11 mouse cellular contexts compared by ENCODE assay signal in genomic region chr3:87169402-87170015, GRCm38 (mm10). TPM values are rescaled to one million over a fixed set of nuclear protein-coding genes. Genes with fewer than 3 reads are reported as not detected.
DNase-seq lines count a peak whose midpoint lies in the region; ATAC-seq lines count a peak whose summit lies in the region.
"Had no signal": no experiment of that assay in that cellular context is flagged by ENCODE, and none has a peak within 500 bp of the region (broad histone marks: within the 10 kb centered on the region; RNA-seq: fewer than 3 reads in every experiment).

No protein-coding gene starts in this region.

- H3K4me2 ChIP-seq in heart, embryonic 13.5 days = 0 out of 2 replicates have a peak overlapping the region, but pooled peaks have one; percentile 80
- H3K4me2 ChIP-seq in heart, embryonic 11.5 days = no peak overlapping the region
- H3K4me2 ChIP-seq in embryonic facial prominence, embryonic 12.5 days (replicated peaks) = peak overlapping the region; percentile 28
- H3K4me2 ChIP-seq in hindbrain, embryonic 15.5 days = peak overlapping the region; percentile 75
- peak overlapping the region; percentile 24; the same call in 1 of the 2 replicates for H3K4me2 ChIP-seq in midbrain, embryonic 12.5 days (replicated peaks)

- WGBS in heart, embryonic 13.5 days = 24% methylated on average over 5 of the region's 5 CpGs
- WGBS in heart, embryonic 11.5 days (ENCODE audit: insufficient replicate concordance) = 26% methylated on average over 5 of the region's 5 CpGs
- 41% methylated on average over 5 of the region's 5 CpGs for WGBS in embryonic facial prominence, embryonic 12.5 days
- 57% methylated on average over 5 of the region's 5 CpGs for WGBS in hindbrain, embryonic 15.5 days
- WGBS in midbrain, embryonic 12.5 days = 48% methylated on average over 5 of the region's 5 CpGs

- H3K36me3 ChIP-seq in heart, embryonic 13.5 days = peaks cover 7% of the 10 kb centered on the region; the same call in 1 of the 2 replicates
- H3K36me3 ChIP-seq in heart, embryonic 11.5 days (ENCODE audit: control insufficient read depth, insufficient read depth, low read length) = no peaks in the 10 kb centered on the region; the same call in 1 of the 2 replicates
- no peaks in the 10 kb centered on the region for H3K36me3 ChIP-seq in embryonic facial prominence, embryonic 12.5 days
- no peaks in the 10 kb centered on the region for H3K36me3 ChIP-seq in hindbrain, embryonic 15.5 days
- H3K36me3 ChIP-seq in midbrain, embryonic 12.5 days = no peaks in the 10 kb centered on the region
- H3K36me3 ChIP-seq: kidney, embryonic 15.5 days had no signal

- H3K4me1 ChIP-seq in heart, embryonic 13.5 days = peaks cover 84% of the 10 kb centered on the region
- H3K4me1 ChIP-seq in heart, embryonic 11.5 days (ENCODE audit: control insufficient read depth, insufficient read depth, low read length) = peaks cover 64% of the 10 kb centered on the region
- peaks cover 66% of the 10 kb centered on the region for H3K4me1 ChIP-seq in embryonic facial prominence, embryonic 12.5 days
- peaks cover 83% of the 10 kb centered on the region for H3K4me1 ChIP-seq in hindbrain, embryonic 15.5 days (replicated peaks)
- H3K4me1 ChIP-seq in midbrain, embryonic 12.5 days = peaks cover 72% of the 10 kb centered on the region

- H3K9ac ChIP-seq in heart, embryonic 13.5 days = peak overlapping the region; percentile 54; the same call in 1 of the 2 replicates
- no peak overlapping the region for H3K9ac ChIP-seq in heart, embryonic 11.5 days (ENCODE audit: low read depth, low read length)
- H3K9ac ChIP-seq in embryonic facial prominence, embryonic 12.5 days = 0 out of 2 replicates have a peak overlapping the region, but pooled peaks have one; percentile 10
- H3K9ac ChIP-seq in hindbrain, embryonic 15.5 days = no peak overlapping the region
- H3K9ac ChIP-seq in midbrain, embryonic 12.5 days (replicated peaks) = no peak overlapping the region
- H3K9ac ChIP-seq: kidney, embryonic 15.5 days had no signal

- no peaks in the 10 kb centered on the region for H3K9me3 ChIP-seq in heart, embryonic 13.5 days
- H3K9me3 ChIP-seq in heart, embryonic 11.5 days (replicated peaks; ENCODE audit: control insufficient read depth, low read length) = no peaks in the 10 kb centered on the region
- no peaks in the 10 kb centered on the region for H3K9me3 ChIP-seq in embryonic facial prominence, embryonic 12.5 days
- H3K9me3 ChIP-seq in hindbrain, embryonic 15.5 days = no peaks in the 10 kb centered on the region
- H3K9me3 ChIP-seq in midbrain, embryonic 12.5 days = no peaks in the 10 kb centered on the region
- H3K9me3 ChIP-seq: kidney, embryonic 15.5 days had no signal

- no peaks in the 10 kb centered on the region for H3K27me3 ChIP-seq in heart, embryonic 13.5 days (replicated peaks)
- H3K27me3 ChIP-seq in heart, embryonic 11.5 days (ENCODE audit: control insufficient read depth, insufficient read depth, low read length) = no peaks in the 10 kb centered on the region
- no peaks in the 10 kb centered on the region for H3K27me3 ChIP-seq in embryonic facial prominence, embryonic 12.5 days
- H3K27me3 ChIP-seq in hindbrain, embryonic 15.5 days = no peaks in the 10 kb centered on the region
- H3K27me3 ChIP-seq in midbrain, embryonic 12.5 days = no peaks in the 10 kb centered on the region
- H3K27me3 ChIP-seq: kidney, embryonic 15.5 days had no signal

- ATAC-seq in heart, embryonic 13.5 days (ENCODE audit: extremely low read depth, insufficient number of reproducible peaks, low FRiP score, low TSS enrichment) = no peak
- ATAC-seq in heart, embryonic 11.5 days (replicated peaks; ENCODE audit: insufficient number of reproducible peaks, low FRiP score, low TSS enrichment) = no peak
- ATAC-seq in embryonic facial prominence, embryonic 12.5 days (ENCODE audit: insufficient number of reproducible peaks, insufficient read depth, low FRiP score, low TSS enrichment) = no peak
- no peak for ATAC-seq in hindbrain, embryonic 15.5 days (ENCODE audit: low FRiP score, low read depth)
- ATAC-seq in midbrain, embryonic 12.5 days (ENCODE audit: low FRiP score, low read depth) = no peak

- no peak overlapping the region for H3K4me3 ChIP-seq in heart, embryonic 13.5 days
- H3K4me3 ChIP-seq in heart, embryonic 11.5 days (ENCODE audit: low read depth, low read length) = no peak overlapping the region
- no peak overlapping the region for H3K4me3 ChIP-seq in embryonic facial prominence, embryonic 12.5 days
- no peak overlapping the region for H3K4me3 ChIP-seq in hindbrain, embryonic 15.5 days
- H3K4me3 ChIP-seq in midbrain, embryonic 12.5 days = no peak overlapping the region
- H3K4me3 ChIP-seq: kidney, embryonic 15.5 days had no signal

- DNase-seq in cerebellum, adult 8-10 months = no peak
- no peak for DNase-seq in right cerebral cortex, adult 2 months (ENCODE audit: low spot score in 2 of 2)
- DNase-seq in thymus, adult 18-20 months = no peak
- DNase-seq: adrenal gland, postnatal 25 days; cerebellum, adult 11-12 months had no signal

- H3K27ac ChIP-seq in heart, embryonic 13.5 days (replicated peaks) = no peak overlapping the region
- H3K27ac ChIP-seq in heart, embryonic 11.5 days (ENCODE audit: low read depth, low read length) = no peak overlapping the region
- H3K27ac ChIP-seq in embryonic facial prominence, embryonic 12.5 days = no peak overlapping the region; the same call in 1 of the 2 replicates
- no peak overlapping the region for H3K27ac ChIP-seq in hindbrain, embryonic 15.5 days (replicated peaks)
- H3K27ac ChIP-seq in midbrain, embryonic 12.5 days (replicated peaks) = no peak overlapping the region

RNA-seq across cellular contexts. Expression of gene Kirrel, which starts 5.0 kb away (rescaled TPM):
- 14.7 and 15.4 TPM in 2 replicates for polyA plus RNA-seq in heart, embryonic 13.5 days (2015; fragmentation: Nextera tagmentation; extraction: Ambion mirVana)
- polyA plus RNA-seq in heart, embryonic 11.5 days (2014; fragmentation: Nextera tagmentation; extraction: Ambion mirVana) = 9.9 and 12.6 TPM in 2 replicates
- polyA plus RNA-seq in embryonic facial prominence, embryonic 12.5 days (2016; fragmentation: Nextera tagmentation; extraction: Ambion mirVana) = 25.9 and 26.7 TPM in 2 replicates
- polyA plus RNA-seq in hindbrain, embryonic 15.5 days (2015; fragmentation: Nextera tagmentation; extraction: Ambion mirVana) = 6.5 and 7.0 TPM in 2 replicates
- 12.9 and 13.5 TPM in 2 replicates for polyA plus RNA-seq in midbrain, embryonic 12.5 days (2016; fragmentation: Nextera tagmentation; extraction: Ambion mirVana)

Comparison
In these comparisons a context has a peak if more than half of its experiments do, and no peak if none do; other contexts are left out.
1. H3K9ac ChIP-seq: peak in heart, embryonic 13.5 days (single experiment) and embryonic facial prominence, embryonic 12.5 days (single experiment); none in heart, embryonic 11.5 days (single experiment), hindbrain, embryonic 15.5 days (single experiment) and midbrain, embryonic 12.5 days (single experiment).